Mouse (Mus musculus) adrenal gland (tissue): ENCODE measurements at regions not wholly inside any gene's neighbourhood (a gene's known extent, or its start where the extent isn't known, plus 50 kb on each side); places are given as distances from the start of the nearest gene placed in this dataset.

Source experiments
- intact Hi-C: fragments of 180-260 bp; cut with DNase I; formaldehyde crosslinking; loops from one replicate; pipeline ENCODE4 v1.15.1; 2025

GRCm38 (mm10) chr12:10062006-10062514, 307.7 kb upstream of the Nt5c1b start:
- intact Hi-C loops, result no loop called here

GRCm38 (mm10) chr12:10078341-10078740, 291.4 kb upstream of the Nt5c1b start:
- intact Hi-C loops, result no loop called here

DNA sequence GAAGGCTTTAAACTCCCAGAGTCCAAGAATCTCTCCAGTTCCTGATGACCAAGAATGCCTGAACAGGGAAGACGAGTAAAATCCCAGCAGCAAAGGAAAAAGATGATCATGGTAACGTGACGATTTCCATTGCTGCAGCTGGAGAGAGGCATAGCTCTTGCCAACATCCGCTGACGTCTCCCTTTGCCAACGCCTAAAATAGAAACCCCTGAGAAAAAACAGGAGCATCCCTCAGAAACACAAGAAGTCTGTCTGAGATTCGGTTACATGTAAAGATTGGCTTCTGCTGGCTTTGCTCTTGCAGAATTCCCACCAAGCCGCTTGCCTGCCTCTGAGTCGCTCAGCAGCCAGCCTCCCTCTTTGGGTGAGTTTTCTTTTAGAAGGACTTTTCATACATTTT, 290.3 kb upstream of the Nt5c1b start:
- intact Hi-C loops, result no loop called here

GRCm38 (mm10) chr12:10112874-10113453, 256.8 kb upstream of the Nt5c1b start:
- intact Hi-C loops, result no loop called here

DNA sequence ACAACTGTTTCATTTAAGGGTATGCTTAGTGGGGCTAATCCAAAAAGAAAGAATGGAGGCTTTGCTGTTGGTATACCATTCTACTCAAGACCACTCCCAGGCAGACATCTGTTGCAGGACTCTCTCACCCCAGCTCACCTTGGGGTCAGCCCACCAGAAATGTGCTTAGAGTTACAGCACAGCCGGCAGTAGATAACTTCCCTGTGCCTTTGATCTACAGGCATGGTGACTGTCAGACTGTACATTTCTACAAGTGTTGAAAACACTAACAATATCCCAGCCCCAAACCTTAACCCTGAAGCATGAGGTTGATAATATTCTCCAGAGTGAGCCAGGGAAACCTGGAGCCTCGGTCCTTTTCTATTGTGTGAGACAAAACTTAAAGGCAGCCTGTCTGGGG, 247.7 kb upstream of the Nt5c1b start:
- intact Hi-C loops, result no loop called here

- intact Hi-C loops, result no loop called here
Observed at GRCm38 (mm10) chr12:10127995-10128573, 241.7 kb upstream of the Nt5c1b start.

- intact Hi-C loops, result no loop called here
Observed at GRCm38 (mm10) chr12:10134141-10134540, 235.6 kb upstream of the Nt5c1b start.

GRCm38 (mm10) chr12:10135915-10136314, 233.9 kb upstream of the Nt5c1b start:
- intact Hi-C loops, result no loop called here

DNA sequence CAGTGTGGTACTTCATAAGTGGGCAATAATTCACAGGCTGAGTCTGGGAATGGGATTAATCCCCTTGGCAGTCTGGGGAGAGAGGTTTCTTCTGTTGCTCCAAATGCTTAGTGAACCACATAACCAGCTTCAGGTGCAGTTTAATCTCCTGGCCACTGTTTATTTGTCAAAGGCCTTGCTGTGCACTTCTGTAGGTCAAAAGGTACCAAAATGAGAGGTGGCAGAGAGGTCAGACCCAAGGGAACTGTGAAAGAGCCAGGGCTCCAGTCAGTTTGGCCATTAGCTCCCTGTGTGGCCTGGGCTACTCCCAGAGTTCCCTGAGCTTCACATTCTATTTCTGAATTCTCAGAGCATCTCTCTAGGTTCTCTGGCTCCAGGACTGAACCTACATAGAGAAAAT, 229.6 kb upstream of the Nt5c1b start:
- intact Hi-C loops, result no loop called here

DNA sequence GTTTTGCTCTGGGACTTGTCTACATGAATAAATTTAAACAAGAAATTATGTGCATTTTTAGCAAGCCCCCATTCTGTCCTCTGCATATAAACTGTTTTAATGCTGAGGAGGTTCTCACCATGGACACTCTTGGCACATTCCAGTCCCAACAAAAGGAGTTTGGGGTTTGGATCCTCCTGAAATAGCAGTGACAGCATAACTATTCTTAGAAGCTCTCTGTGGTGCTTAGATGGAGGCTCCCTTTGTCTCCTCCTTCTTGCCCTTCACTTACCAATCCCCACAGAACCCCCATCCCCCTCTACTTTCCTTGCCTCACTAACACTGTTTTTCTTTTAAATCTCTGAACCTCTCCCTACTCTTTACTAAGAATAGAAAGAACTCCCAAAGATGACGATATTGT, 208.9 kb upstream of the Nt5c1b start:
- intact Hi-C loops, result no loop called here

DNA sequence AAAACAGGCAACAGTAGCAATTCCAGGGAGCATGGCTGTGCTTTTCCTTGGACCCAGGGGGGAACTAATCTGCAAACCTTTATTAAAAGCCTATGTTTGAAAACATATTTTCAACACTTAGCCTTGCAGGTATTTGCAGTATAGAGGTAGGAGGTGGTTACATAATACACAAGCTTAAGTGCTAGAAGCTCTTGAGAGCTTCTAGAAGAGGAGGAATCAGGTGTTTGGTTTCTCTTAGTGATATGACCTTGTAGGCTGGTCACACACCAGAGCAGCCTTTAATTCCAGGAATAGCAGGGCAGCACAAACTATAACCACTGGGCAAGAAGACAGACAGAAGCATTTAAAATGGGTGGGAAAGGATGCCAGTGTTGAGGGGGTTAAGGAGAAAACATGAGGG, 201.7 kb upstream of the Nt5c1b start:
- intact Hi-C loops, result no loop called here

GRCm38 (mm10) chr12:10168581-10168980, 201.2 kb upstream of the Nt5c1b start:
- intact Hi-C loops, result no loop called here

DNA sequence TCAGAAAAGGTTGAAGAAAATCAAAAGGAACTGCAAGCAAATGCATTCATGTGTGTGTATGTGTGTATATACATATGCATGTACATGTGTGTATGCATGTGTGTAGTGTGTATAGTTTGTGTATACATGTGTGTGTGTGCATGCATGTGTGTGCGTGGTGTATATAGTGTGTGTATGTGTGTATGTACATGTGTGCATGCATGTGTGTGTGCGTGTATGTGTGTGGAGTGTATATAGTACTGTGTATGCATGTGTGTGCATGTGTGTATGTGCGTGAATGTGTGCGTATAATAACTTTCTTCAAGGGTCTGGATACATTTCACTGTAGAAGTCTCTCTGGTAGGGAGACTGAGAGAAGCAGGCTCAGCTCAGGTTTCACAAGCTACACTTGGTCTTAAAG, 191.1 kb upstream of the Nt5c1b start:
- intact Hi-C loops, result no loop called here

- intact Hi-C loops, result no loop called here
Observed at GRCm38 (mm10) chr12:10179147-10179814, 190.5 kb upstream of the Nt5c1b start.

GRCm38 (mm10) chr12:10179815-10180468, 189.8 kb upstream of the Nt5c1b start:
- intact Hi-C loops, result no loop called here

DNA sequence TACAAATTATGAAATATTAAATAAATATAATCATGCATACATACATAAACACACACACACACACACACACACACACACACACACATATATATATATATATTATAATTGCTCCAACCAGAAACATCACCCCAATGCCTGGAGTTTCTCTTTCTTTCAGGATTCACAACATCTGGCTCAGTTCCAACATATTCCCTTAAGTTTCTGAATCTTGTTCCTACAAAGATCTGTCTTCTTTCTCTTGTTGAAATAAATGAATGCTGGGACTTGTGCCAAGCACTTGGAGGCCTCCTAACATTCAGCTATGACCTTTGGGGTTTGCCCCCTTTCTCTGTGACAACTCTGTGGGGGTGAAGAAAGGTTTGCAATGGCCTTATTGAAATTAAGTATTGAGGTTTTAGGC, 187.2 kb upstream of the Nt5c1b start:
- intact Hi-C loops, result no loop called here

DNA sequence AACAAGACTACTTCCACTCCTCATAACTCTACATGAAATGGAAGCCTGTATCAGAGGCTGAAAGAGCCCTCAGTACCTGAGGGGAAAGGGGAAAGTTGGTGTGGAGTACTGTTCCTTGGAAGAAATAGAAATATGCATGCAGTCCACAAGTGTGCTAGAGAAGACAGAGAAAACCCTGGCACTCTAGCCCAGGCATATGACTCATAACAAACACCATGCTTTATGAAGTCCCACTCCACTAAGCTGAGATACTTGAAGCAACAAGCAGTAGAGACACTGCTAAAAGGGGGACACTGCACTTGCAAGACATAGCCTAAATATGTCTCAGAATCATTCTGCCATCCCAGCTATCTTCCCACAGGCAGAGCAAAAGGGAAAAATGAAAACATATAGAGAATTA, 183.2 kb upstream of the Nt5c1b start:
- intact Hi-C loops, result no loop called here

DNA sequence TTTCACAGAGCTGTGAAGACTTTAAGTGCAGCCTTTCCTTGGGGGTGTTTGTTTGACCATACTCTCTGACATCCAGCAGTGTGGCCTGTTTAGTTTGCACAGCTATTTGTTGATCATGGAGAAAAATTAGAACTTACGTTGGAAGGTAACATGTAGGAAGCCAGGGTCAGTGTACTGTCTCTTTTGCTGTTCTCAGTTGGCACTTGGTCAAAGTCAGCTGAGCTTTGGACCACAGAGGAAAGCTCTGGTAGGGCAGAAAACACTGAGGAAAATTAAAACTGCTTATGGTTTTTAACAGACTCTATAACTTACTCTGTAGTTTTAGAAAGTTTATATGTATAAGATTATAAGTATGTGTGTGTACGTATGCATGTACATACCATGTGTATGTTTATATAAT, 180.0 kb upstream of the Nt5c1b start:
- intact Hi-C loops, result no loop called here

DNA sequence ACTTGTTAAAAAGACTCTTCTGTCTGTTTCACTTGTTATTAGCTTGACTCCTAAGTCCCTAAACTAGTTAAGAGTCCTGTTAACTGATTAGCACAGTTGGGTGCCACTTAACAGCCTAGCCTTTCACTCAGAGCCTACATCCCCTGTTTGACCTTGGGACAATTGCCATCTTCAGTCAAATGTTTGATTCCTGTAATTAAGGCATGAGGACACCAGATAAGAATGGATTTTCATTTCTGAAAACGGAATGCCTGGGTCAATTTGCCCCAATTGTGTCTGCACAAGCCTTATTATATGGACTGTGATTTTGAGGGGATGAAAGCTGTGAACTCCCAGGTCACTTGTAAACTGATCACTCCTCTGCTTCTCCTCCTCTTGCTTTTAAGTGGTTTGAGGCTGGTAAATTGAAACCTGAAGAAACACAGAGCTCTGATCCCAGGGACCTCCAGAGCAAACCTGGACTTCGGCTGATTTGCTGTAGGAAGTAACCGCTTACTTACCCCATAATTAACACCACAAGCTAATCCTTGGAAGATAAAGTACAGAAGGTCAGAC, 171.8 kb upstream of the Nt5c1b start:
- intact Hi-C loops, result no loop called here

- intact Hi-C loops, result no loop called here
Observed at GRCm38 (mm10) chr12:10209841-10210240, 159.9 kb upstream of the Nt5c1b start.

DNA sequence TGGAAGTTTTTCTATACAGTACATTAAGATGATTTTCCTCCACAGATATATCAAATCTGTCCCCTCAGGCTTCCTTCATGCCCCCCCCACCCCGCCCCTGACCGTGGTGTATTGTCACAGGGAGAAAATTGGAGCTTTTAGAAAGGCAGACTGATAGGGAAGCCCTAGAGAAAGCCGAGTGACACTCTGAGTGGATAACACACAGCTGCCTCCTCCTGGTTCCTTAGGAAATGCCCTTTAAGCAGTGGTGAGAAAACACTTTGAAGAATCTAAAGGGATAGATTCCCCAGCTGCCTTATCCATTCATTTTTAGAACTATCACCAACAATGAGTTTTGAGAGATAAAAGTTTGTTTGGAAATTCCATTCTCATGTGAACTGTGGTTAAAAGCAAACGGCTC, 147.0 kb upstream of the Nt5c1b start:
- intact Hi-C loops, result loop anchor here (5.0 to 10.0 kb wide), 4 partner anchors 214 to 1171 kb away; partner anchors contain the start of gene Osr1

DNA sequence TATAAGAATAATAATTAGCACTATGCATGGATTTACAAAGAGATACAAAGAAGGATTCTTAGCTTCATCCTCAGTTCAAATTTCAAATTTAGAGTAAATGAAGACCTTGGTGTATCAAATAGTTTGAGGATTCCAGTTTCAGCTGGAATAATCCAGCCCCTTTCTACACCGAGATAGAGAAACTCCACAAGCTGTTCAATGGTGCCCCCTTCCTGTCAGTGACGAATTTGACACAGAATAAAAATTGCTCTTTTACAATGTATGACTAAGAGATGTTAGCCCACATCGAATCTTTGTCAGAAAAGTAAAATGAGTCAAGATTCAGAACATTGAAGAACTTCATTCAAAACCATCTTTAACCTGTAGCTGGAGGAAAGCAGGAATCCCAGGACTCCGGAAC, 145.9 kb upstream of the Nt5c1b start:
- intact Hi-C loops, result loop anchor here (5.0 to 10.0 kb wide), 4 partner anchors 213 to 1172 kb away; partner anchors contain the start of gene Osr1
